Mouse (Mus musculus): ENCODE data around the gene Ccnk. TPM values are rescaled to one million over a fixed set of nuclear protein-coding genes. Genes with fewer than 3 reads are reported as not detected.

The Ccnk gene
- polyA plus RNA-seq, 1 experiment from 2014 or later, result 5.6 TPM

DNA sequence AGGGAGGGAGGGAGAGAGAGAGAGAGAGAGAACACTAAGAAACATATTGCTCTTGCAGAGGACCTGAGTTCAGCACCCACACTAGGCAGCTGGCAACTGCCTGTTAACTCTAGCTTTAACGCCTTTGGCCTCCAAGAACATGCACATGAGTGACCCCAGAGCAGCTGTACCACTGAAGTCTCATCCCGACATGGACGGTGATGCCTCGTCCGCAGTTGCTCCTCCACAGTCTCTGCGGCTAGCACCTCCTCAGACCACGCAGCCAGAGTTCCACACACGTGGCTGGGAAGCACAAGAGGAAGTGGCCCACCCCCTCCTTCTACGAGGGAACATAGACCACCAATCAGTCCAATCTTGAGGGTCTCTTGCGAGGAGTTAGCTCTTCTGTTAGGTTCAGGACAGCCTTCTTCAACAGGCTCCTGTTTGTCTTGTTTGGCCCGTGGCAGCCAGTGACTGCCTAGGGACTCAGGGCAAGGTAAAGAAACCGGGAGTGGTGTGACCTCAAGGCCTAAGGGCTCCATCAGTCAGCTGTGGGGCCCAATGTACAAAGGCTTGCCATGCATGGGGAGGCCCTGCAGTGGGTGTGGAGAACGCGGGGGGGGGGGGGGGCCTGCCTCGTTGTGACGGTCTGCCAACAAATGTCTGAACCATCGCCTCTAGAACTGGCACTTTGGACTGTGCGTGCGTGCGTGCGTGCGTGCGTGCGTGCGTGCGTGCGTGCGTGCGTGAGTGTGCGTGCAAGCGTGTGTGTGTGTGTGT lies 71.8 kb downstream of the Ccnk start:
- peaks cover 76% of the 10 kb centered on the region for H3K4me1 ChIP-seq (ENCODE audit: control insufficient read depth, insufficient read depth, low read length)
- no peak overlapping the region for H3K9ac ChIP-seq (ENCODE audit: low read depth, low read length)
- H3K4me3 ChIP-seq (ENCODE audit: low read depth, low read length), result no peak overlapping the region
- no peaks in the 10 kb centered on the region for H3K9me3 ChIP-seq (replicated peaks; ENCODE audit: control insufficient read depth, low read length)
- H3K4me2 ChIP-seq, result no peak overlapping the region
- ATAC-seq (replicated peaks; ENCODE audit: insufficient number of reproducible peaks, low FRiP score, low TSS enrichment), result no peak
- H3K27me3 ChIP-seq (ENCODE audit: control insufficient read depth, insufficient read depth, low read length), result no peaks in the 10 kb centered on the region
- 86% methylated on average over 31 of the region's 31 CpGs for WGBS (ENCODE audit: insufficient replicate concordance)
- no peak overlapping the region for H3K27ac ChIP-seq (ENCODE audit: low read depth, low read length)
- no peaks in the 10 kb centered on the region for H3K36me3 ChIP-seq (ENCODE audit: control insufficient read depth, insufficient read depth, low read length)

DNA sequence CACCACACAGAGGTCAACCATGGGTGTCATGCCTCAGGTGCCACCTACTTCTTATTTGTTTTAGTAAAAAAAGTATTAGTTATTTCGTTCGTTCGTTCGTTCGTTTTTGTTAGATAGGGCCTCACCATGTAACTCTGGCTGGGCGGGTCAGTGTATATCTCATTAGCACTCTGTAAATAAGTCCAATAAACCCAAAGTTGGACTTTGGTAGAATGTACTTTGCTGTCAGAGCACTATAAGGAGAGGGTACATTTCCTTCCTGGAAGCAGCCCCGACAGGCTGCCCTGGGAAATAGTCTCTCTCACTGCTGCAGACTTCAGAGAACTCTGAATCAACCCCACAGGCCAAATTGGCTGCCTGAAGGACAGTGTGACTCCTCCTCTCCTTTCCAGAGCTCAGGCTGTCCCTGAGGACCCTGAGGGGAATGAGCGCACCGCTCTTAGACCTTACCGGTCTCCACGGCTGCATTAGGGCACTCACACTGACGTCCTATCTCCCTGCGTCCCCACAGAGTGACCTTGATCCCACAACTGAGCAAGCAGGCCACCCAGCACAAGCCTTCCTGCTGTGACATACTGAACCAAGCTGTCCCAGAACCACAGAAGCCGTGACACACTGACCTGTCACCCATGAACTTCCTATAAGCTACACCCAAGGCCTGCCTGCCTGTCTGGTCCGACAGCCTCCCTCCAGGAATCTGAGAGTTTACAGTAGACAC lies 72.6 kb downstream of the Ccnk start:
- Histone ChIP-seq H3K4me2 (0 out of 2 replicates have a peak overlapping the region, but pooled peaks have one; percentile 2), H3K27me3 (ENCODE audit: control insufficient read depth, insufficient read depth, low read length) (no peaks in the 10 kb centered on the region), H3K27ac (ENCODE audit: low read depth, low read length) (peak overlapping the region; percentile 70), H3K4me3 (ENCODE audit: low read depth, low read length) (no peak overlapping the region), H3K4me1 (ENCODE audit: control insufficient read depth, insufficient read depth, low read length) (peaks cover 76% of the 10 kb centered on the region), H3K9me3 (replicated peaks; ENCODE audit: control insufficient read depth, low read length) (no peaks in the 10 kb centered on the region), H3K9ac (ENCODE audit: low read depth, low read length) (peak overlapping the region; percentile 46; the same call in 1 of the 2 replicates), H3K36me3 (ENCODE audit: control insufficient read depth, insufficient read depth, low read length) (no peaks in the 10 kb centered on the region)
- ATAC-seq (replicated peaks; ENCODE audit: insufficient number of reproducible peaks, low FRiP score, low TSS enrichment), result no peak
- 61% methylated on average over 15 of the region's 15 CpGs for WGBS (ENCODE audit: insufficient replicate concordance)

Other genes with a start within 250 kb of the Ccnk start
- 1.7 and 3.5 TPM in 2 replicates for gene Bcl11b, start 176.0 kb upstream of the Ccnk start, polyA plus RNA-seq (2014; fragmentation: Nextera tagmentation; extraction: Ambion mirVana)
- 62.4 and 64.4 TPM in 2 replicates for gene Setd3, start 265 bp upstream of the Ccnk start, polyA plus RNA-seq (2014; fragmentation: Nextera tagmentation; extraction: Ambion mirVana)
- gene Ccdc85c, start 95.8 kb downstream of the Ccnk start, polyA plus RNA-seq (2014; fragmentation: Nextera tagmentation; extraction: Ambion mirVana), result 6.3 and 7.8 TPM in 2 replicates
- gene Hhipl1, start 126.7 kb downstream of the Ccnk start, polyA plus RNA-seq (2014; fragmentation: Nextera tagmentation; extraction: Ambion mirVana), result 0.28 and 0.29 TPM in 2 replicates
- gene Cyp46a1, start 154.8 kb downstream of the Ccnk start, polyA plus RNA-seq (2014; fragmentation: Nextera tagmentation; extraction: Ambion mirVana), result 4.3 and 5.5 TPM in 2 replicates
- 48.3 and 48.7 TPM in 2 replicates for gene Eml1, start 191.4 kb downstream of the Ccnk start, polyA plus RNA-seq (2014; fragmentation: Nextera tagmentation; extraction: Ambion mirVana)